Mouse (Mus musculus) kidney, postnatal 14 days (tissue): ENCODE measurements around the gene Nkain1.
A peak's percentile ranks its signal among the peaks of the same experiment; 100 is the strongest.

Experiments
- DNase-seq: peaks from one replicate; pipeline ENCODE4 v3.0.0; 2022; ENCODE audit warnings: mixed read lengths

Nkain1 gene

DNA sequence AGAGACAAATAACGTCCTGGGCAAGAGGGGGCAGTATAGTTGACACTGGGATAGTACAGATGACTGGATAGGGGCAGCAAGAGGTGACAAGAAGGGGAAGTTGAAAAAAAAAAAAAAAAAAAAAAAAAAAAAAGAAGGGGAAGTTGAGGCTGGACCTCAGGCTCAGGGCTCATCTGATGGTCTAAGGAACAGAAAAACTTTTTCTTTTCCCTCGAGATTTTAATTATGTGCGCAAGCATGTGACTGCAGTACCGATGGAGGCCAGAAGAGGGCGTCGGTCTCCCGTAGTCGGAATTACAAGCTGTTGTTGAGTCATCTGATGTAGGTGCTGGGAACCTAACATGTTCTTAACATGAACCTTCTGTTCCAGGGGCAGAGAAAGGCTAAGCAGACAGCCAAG is 24.8 kb downstream of the Nkain1 start:
- DNase-seq, result no peak

DNA sequence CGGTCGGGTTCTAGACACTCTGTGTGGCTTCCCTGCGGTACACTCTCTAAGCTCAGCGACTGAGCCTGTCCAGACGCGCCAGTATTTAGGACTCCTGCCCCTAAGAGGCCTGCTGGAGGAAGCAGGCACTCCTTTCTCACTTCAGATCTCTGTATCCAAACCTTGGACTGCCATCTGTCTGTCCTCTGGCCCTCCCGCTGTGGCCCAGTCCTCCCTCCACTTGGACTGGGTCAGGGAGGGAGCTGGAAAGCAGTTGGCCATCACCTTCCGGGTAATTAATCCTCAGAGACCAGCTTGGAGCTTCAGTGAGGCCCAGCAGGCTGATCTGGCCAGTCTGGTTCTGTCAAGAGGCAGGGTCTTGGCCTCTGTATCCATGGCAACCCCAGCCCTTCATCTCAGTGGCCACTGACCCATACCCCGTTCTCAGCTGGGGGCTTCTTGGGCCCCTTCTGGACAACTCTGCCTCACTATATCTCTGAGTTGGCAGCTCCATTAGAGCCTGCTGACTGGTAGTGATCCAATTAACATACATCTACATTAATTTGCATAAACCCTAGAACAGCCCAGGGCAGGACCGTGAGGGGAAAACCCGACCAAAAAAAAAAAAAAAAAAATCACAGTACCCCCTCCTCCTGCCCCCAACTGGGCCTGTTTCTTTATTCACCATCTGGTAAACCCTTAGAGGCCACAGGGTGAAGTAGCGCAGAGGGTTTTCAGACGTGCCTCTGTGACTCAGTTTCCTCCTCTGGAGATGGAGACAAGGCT is 27.0 kb downstream of the Nkain1 start:
- no peak for DNase-seq

DNA sequence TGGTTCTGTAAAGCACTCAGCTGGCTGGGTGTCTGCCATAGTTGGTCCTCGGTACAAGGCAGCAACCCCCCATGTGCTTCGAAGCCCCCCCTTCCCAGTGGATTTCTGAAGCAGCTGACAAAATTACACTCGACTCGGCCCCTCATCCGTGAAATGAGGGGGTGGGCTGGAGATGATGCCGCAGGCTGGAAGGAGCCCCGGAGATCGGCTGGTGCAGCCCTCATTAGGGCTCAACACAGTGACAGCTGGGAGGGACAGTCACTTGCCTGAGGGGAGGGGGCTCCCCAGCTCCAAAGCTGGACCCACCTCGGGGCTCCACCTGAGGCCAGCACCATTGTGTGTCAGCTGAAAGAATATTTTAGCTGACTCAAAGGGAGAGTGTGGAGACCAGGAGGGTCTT is 29.6 kb downstream of the Nkain1 start:
- DNase-seq, result no peak

DNA sequence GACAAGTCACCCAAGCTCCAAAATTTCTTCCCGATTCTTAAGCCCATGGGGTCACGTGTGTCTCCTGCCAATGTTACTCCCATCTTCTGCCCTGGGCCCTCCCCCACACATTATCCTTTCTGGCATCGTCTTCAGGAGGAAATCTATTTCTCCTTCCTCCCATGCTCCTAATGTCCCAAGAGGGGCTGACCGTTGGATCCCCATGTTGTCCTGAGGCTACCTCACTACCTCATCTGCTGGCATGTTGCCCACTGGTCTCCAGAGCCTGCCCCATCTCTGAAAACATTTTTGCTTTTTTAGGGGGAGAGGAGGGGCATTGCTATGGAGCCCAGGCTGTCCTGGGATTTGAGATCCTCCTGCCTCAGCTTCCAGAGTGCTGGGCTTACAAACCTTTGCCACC is 30.9 kb downstream of the Nkain1 start:
- no peak for DNase-seq

DNA sequence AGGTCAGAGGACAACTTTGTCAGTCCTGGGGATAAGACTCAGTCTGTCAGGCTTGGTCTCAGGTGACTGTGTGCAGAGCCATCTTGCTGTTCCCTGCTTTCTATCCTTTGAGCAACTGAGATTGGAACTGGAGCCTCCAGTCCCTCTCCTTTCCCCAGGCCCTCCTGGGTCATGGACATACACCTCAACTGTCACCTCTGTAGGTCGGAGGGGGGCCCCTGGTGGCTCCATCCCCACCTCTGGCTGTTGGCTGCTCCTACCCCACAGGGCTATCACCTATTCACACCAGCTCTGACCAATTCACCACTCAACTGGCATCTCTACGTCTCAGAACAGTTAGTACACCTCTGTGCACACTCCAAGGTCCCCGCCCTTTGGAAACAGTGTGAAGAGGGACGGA is 33.1 kb downstream of the Nkain1 start:
- DNase-seq, result no peak

DNA sequence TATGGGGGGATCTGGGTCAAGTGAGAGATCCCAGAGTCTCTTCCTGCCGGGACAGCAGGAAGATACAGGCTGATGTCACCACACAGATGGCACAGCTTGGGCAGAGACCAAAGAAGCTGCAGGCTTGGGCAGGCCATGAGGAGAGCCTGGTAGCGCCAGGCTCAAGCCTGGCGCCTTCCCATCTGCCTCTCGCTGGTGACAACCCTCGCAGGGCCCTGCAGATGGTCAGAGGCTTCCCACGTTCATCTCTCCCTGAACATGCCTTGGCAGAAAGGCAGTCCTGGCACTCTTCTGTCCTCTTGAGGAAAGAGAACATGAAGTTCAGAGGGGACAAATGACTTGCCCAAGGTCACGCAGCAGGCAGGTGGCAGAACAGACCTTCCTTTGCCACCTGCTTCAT is 34.3 kb downstream of the Nkain1 start:
- no peak for DNase-seq

DNA sequence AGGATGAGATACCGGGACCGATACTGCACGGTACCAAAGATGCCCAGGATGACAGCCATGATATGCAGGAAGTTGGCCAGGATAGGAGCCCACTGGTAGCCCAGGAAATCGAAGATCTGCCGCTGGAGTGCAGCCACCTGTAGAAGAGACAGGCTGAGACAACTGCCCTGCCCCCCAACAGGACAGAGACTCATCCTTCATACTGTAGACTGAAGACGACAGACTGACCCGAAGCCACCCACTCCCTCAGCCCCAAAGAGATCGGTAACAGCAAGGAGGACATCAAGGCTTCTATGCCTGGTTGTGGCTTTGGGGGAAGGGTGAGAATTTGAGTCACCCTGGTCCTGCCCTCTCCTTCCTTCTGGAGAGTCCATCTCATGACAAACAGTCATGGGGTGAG is 34.9 kb downstream of the Nkain1 start:
- DNase-seq, result no peak

DNA sequence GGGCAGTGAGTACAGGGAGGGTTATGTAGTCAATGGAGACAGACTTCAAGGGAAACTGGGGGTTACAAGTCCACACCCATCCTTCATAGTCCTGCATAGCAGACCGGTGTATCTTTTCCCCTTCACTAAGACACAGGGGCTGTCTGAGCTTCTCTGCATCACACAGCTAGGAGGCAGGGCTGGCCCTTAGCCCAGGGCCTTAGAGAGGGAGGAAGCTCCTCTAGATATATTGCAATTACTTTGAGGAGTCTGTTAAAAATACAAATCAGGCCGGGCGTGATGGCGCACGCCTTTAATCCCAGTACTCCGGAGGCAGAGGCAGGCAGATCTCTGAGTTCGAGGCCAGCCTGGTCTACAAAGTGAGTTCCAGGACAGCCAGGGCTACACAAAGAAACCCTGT is 36.6 kb downstream of the Nkain1 start:
- DNase-seq, result no peak

DNA sequence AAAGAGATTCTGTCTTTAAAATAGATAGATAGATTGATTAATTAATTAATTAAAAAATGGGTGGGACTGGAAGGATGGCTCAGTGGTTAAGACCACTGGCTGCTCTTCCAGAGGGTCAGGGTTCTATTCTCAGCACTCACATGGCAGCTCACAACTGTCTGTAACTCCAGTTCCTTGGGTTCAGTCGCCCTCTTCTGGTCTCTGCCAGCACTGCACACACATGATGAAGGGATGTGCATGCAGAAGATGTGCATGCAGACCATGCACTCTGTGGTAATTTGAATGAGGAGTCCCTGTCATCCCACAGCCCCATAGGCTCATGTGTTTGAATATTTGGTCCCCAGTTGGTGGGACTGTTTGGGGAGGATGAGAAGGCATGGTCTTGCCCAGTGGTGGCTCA is 38.2 kb downstream of the Nkain1 start:
- no peak for DNase-seq

DNA sequence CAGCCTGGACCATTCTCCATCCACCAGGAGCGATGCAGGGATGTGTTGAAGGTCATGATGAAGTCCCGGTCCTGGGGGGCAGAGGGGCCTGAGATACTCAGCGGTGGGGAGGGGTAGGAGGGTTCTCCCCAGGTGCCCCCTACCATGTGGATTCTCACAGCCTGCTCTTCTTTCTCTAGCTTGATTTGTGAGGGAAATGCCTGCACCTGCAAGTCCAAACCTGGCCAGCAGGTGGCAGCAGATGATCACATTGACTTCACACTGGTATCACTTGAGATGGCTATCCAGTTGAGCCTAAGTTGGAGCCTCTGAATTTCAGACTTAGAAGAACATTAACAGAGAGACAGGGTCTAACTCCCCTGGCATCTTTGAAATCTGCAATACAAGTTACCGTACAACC is 40.0 kb downstream of the Nkain1 start:
- DNase-seq, result peak; percentile 89

DNA sequence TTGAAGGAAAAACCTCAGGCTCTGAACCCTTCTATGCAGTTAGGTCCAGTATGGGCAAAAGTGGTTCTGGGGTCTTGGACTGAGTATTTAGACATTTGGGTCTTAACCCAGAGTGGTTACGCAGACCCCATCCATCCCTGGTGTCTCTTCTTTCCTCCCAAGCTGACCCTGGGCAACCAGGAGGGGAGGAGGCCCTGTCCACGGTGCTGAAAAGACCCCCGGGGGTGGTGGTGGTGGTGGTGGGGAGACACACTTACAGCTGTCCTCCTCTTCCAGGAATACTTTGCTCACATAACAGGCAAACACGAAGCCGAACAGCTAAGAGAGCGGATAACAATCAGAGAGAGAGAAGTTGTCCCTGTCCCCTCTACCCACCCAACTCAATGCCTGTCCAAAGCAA is 41.6 kb downstream of the Nkain1 start:
- no peak for DNase-seq

DNA sequence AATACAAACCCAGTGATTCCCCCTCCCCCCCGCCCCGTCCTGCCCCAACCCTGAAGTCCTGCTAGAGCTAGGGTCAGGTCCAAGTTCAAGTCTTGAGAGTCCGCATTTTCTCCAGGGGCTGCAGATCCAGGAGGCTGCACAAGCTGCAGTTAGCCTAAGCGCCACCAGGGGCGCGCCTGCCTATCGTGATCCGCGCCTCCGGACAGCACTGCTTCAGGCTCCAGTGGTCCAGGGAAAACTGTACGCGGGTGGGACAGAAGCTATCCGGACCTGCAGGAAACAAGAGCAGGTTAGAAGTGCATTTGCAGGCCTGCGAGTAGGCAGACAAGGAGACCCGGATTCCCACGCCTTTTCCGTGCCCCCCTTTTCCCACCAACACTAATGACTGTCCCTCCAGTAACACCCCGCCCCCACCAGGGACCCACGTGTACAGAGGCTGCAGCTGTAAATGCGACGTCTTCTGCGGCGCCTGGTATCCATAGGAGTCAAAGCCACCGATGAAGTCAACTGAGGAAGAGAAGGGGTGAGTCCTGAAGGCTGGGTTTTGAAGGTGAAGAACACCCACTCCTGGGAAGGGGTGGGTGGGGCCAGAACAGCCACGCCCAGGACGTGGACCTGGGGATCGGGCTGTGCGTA is 42.2 kb downstream of the Nkain1 start:
- DNase-seq, result peak; percentile 85

DNA sequence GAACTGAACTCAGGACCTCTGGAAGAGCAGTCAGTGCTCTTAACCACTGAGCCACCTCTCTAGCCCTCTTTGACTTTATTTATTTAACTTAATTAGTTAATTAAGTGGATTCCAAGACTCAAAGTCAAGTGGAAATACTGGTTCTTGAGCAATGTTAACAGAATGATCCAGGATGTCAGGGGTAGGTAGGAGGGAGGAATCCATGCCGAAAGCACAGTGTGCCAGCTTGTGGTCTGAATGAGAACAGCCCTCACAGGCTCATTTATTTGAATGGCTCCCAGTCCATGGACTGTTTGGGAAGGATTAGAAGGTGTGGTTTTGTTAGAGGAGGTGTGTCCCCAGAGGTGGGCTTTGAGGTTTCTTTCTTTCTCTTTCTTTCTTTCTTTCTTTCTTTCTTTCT is 46.2 kb downstream of the Nkain1 start:
- DNase-seq, result no peak

DNA sequence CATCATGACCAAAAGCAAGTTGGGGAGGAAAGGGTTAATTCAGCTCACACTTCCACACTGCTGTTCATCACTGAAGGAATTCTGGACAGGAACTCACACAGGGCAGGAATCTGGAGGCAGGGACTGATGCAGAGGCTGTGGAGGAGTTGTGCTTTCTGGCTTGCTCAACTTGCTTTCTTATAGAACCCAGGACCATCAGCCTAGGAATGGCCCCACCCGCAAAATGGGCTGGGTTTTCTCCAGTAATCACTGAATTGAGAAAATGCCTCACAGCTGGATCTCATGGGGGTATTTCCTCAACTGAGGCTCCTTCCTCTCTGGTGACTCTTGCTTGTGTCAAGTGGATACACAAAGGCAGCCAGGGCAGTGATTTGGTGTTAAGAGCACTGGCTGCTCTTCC is 48.9 kb downstream of the Nkain1 start:
- DNase-seq, result no peak

DNA sequence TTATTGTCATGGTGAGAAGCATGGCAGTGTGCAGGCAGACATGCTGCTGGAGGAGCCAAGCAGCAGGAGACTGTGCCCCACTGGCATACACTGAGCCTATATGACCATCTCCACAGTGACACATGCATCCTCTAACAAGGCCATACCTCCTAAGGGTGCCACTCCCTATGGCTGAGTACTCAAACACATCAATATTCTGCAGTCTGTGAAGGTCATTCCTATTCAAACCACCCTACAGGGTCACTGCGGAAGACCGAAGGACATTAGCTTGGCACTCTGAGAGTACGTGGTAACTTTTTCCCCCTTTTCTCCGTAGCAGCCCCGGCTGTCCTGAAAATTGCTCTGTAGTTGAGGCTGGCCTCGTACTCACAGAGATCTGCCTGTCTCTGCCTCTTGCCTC is 52.5 kb downstream of the Nkain1 start:
- DNase-seq, result no peak

DNA sequence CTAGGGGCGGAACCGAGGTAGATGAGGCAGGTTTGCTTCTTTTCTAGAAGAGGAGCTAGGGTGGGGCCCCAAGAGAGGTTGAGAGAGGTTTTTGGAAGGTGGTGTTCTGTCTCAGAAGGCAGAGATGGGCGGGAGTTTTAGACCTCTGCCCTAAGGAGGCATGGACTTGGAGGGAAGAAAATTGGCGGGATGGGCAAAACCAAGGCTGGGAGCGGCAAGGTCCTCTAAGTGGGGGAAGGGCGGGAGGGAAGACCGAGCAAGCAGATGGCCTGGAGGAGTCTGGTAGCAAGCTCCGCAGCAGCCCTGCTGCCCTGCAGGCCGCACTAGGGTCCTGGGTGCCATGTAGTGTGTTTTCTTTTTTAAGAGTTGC is 53.5 kb downstream of the Nkain1 start:
- no peak for DNase-seq

DNA sequence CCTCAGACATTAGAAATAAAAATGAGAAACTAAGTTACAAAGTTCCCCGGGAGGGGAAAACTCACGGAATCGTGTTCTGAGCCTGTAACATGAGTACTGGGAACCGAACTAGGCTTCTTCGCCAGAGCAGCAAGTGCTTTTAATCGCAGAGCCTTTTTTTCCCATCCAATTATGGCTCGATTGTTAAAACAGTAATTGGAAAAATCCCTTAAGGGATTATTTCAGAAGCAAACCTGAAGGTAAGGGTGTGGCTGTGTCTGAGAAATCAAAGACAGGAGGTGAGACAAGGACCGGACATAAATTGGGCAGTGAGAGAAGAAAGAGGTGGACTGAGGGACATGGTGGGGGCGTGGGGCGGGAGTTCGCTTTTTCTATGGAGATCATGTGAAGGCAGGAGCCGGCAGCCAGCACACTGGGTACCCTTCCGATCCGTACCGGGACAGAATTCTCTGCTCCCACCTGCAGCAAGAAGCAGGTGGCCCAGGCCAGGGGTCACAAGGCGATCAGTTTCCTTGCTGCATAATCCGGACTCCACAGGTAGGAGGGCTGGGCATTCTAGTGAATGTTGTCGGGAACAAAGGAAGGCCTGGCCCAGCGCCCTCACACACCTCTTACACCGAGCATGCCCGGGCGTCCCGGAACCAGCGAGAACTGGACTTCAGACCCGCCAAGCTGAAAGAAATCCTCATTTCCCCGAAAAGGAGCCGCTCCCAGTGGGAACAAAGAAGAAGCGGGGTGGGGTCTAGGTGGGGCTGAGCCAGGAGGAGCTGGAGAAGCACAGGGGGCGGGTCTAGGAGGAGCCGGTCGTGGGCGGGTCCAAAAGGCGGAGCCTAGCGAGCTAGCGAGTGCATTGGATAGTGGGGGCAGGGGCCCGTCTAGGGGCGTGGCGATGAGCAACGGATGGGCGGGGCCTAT is 54.1 kb downstream of the Nkain1 start:
- DNase-seq, result peak; percentile 97

DNA sequence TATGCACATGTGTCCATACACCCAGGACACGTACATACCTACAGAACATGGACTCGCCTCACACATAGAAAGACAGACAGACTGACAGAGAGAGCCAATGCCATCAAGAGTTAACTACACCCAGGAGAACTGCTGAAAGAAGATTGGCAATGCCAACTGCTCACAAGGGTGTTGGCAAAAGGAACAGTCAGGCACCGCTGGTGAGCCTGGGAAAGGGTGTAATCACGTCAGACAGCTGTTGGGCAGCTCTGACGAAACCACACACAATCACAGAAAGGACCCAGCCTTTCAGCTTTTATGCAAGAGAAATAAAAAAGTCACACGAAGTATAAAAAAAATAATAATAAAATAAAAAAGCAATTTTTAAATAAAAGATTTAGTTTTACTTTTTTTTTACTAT is 57.5 kb downstream of the Nkain1 start:
- DNase-seq, result no peak
